Mouse (Mus musculus) liver, postnatal 0 days (tissue): ENCODE measurements around the gene Sox5.

Source experiments
- CTCF ChIP-seq: sonication (generic); IDR thresholded peaks from 2 replicates; pipeline ENCODE4 v1.5.1; 2016; ENCODE audit warnings: antibody characterized with exemption, low read depth
- EP300 ChIP-seq: IDR thresholded peaks from 2 replicates; pipeline ENCODE4 v1.6.1; 2016; ENCODE audit warnings: antibody characterized with exemption, low read depth, mild to moderate bottlenecking

- TF ChIP-seq EP300 (0 out of 2 replicates have a peak, but pooled peaks have one; percentile 19), CTCF (no peak)
Observed at GRCm38 (mm10) chr6:144016929-144017328, 764.8 kb downstream of the Sox5 start.
